Mouse (Mus musculus): ENCODE data around the gene Armc5.

GRCm38 (mm10) chr7:128245547-128245946 lies 8.4 kb downstream of the Armc5 start:
- TF ChIP-seq HCFC1 (IDR thresholded peaks at IDR 0.05; ENCODE audit: borderline replicate concordance, insufficient read depth, low read length) (no peak), ZC3H11A (IDR thresholded peaks at IDR 0.05; ENCODE audit: borderline replicate concordance, low read depth, low read length) (no peak), ZNF384 (IDR thresholded peaks at IDR 0.05; ENCODE audit: low read depth, low read length) (no peak)
